Mouse (Mus musculus): ENCODE results near the gene Prps1l3. TPM values are rescaled to one million over a fixed set of nuclear protein-coding genes. Genes with fewer than 3 reads are reported as not detected.
A peak's percentile ranks its signal among the peaks of the same experiment; 100 is the strongest.

Gene Prps1l3
- 130 and 142 TPM in 2 replicates for total RNA-seq (2014; fragmentation: Nextera tagmentation)
- total RNA-seq (2017): 191 and 203 TPM in 2 replicates
- polyA plus RNA-seq (2012): 39.2 and 41.0 TPM in 2 replicates

DNA sequence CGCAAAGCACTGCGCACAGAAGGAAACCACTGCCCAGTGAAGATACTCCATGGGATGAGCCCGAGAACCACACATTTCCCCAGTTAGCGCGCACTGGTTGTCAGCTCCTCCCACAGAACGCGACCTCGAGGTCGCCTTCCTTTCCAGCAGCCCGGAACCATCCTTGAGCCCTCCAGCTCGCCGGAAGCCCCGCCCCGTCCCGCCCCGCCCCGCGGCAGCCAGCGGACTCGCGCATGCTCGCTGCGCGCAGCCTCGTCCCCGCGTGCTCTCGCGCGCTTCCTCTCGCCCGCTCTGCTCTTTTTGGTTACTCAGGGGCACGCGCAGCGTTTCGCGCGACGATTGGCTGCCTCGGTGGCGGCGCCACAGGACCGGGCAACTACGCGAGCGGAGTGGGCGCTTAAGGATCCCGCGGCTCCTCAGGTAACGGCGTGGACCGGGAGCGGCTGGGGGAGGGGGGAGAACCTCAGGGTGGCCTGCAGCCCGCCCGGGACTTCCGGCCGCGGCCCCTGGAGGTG lies at the start of gene Prps1l3, which contains the start of gene Mipol1:
TSS of gene Prps1l3 (plus strand) at position 221 of the 515 bp plus-strand sequence.
TSS of gene Mipol1 (plus strand) at position 236 of the 515 bp plus-strand sequence.
- TF ChIP-seq GATA1 (IDR thresholded peaks at IDR 0.05; ENCODE audit: borderline replicate concordance, low read length) (no peak), POLR2AphosphoS5 (IDR thresholded peaks at IDR 0.05; ENCODE audit: insufficient replicate concordance, low read depth, low read length) (0 out of 2 replicates have a peak, but pooled peaks have one; percentile 49)
- peak; percentile 88 for ATAC-seq (ENCODE audit: extremely low read depth, insufficient number of reproducible peaks, low FRiP score, poor library complexity, severe bottlenecking)

GRCm38 (mm10) chr12:57184401-57185147 lies 45.6 kb upstream of the Prps1l3 start:
- no peak for DNase-seq (ENCODE audit: low spot score)
- TF ChIP-seq TAL1 (conservative IDR thresholded peaks at IDR 0.05; ENCODE audit: low read depth, low read length) (peak; percentile 53), CTCF (IDR thresholded peaks at IDR 0.05; ENCODE audit: low read depth, low read length) (no peak)
- H3K4me1 ChIP-seq (ENCODE audit: insufficient read depth, low read depth, low read length): peaks cover 19% of the 10 kb centered on the region

More for the DNA sequence above, at the start of gene Prps1l3, which contains the start of gene Mipol1:
- no peaks in the 10 kb centered on the region for H3K9me3 ChIP-seq (replicated peaks)
- peak; percentile 95 for DNase-seq (ENCODE audit: low spot score)
- peak within 1 kb of the TSS; percentile 78 for H3K4me3 ChIP-seq (ENCODE audit: low read depth, low read length)
- H3K4me1 ChIP-seq (ENCODE audit: insufficient read depth, low read depth, low read length): peaks cover 53% of the 10 kb centered on the region
- H3K27me3 ChIP-seq (ENCODE audit: insufficient read depth, low read length): no peaks in the 10 kb centered on the region
- H3K36me3 ChIP-seq (replicated peaks): peaks cover 16% of the 10 kb centered on the region

GRCm38 (mm10) chr12:57185475-57185874 lies 44.7 kb upstream of the Prps1l3 start:
- Histone ChIP-seq H3K4me3 (ENCODE audit: low read depth, low read length) (no peak overlapping the region), H3K36me3 (replicated peaks) (peaks cover 4% of the 10 kb centered on the region), H3K27me3 (ENCODE audit: insufficient read depth, low read length) (no peaks in the 10 kb centered on the region), H3K9me3 (replicated peaks) (no peaks in the 10 kb centered on the region), H3K4me1 (ENCODE audit: insufficient read depth, low read depth, low read length) (peaks cover 15% of the 10 kb centered on the region)
- ATAC-seq (ENCODE audit: extremely low read depth, insufficient number of reproducible peaks, low FRiP score, poor library complexity, severe bottlenecking) (peak; percentile 42; the same call in 1 of the 2 replicates), DNase-seq (ENCODE audit: low spot score) (no peak)
- TF ChIP-seq CTCF (IDR thresholded peaks at IDR 0.05; ENCODE audit: low read depth, low read length): peak; percentile 68
- TF ChIP-seq POLR2AphosphoS5 (IDR thresholded peaks at IDR 0.05; ENCODE audit: insufficient replicate concordance, low read depth, low read length): no peak

More at GRCm38 (mm10) chr12:57184401-57185147, 45.6 kb upstream of the Prps1l3 start:
- Histone ChIP-seq H3K36me3 (replicated peaks) (peaks cover 4% of the 10 kb centered on the region), H3K4me3 (ENCODE audit: low read depth, low read length) (no peak overlapping the region), H3K27me3 (ENCODE audit: insufficient read depth, low read length) (no peaks in the 10 kb centered on the region), H3K9me3 (replicated peaks) (no peaks in the 10 kb centered on the region)
- ATAC-seq (ENCODE audit: extremely low read depth, insufficient number of reproducible peaks, low FRiP score, poor library complexity, severe bottlenecking): peak; percentile 69

DNA sequence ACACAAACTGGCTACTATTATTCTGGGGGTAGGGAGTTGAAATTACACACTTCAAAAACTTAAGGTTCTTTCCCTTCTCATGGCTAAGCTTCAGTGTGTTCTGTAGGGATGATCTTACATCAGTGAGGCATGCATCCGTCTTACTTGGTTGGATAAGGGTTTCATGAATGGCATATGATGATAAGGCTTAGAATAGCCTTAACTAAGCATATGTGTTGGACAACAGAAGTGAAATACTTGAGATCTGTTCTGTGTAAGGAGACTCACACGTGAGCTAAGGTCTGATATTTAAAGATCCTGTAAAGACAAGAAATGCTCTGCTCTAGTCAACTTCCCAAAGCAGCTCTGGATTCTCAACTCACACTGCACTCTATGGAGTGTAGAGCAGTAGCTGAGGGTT lies 44.1 kb upstream of the Prps1l3 start:
- no peak for DNase-seq (ENCODE audit: low spot score)
- H3K36me3 ChIP-seq (replicated peaks): peaks cover 7% of the 10 kb centered on the region
- TF ChIP-seq CTCF (IDR thresholded peaks at IDR 0.05; ENCODE audit: low read depth, low read length) (no peak), GATA2 (IDR thresholded peaks at IDR 0.05; ENCODE audit: borderline replicate concordance, low read depth, low read length) (no peak), GATA1 (IDR thresholded peaks at IDR 0.05; ENCODE audit: borderline replicate concordance, low read length) (no peak), TAL1 (conservative IDR thresholded peaks at IDR 0.05; ENCODE audit: low read depth, low read length) (no peak), POLR2AphosphoS5 (IDR thresholded peaks at IDR 0.05; ENCODE audit: insufficient replicate concordance, low read depth, low read length) (no peak)
- H3K4me3 ChIP-seq (ENCODE audit: low read depth, low read length): no peak overlapping the region
- peaks cover 15% of the 10 kb centered on the region for H3K4me1 ChIP-seq (ENCODE audit: insufficient read depth, low read depth, low read length)
- no peaks in the 10 kb centered on the region for H3K27me3 ChIP-seq (ENCODE audit: insufficient read depth, low read length)
- peak; percentile 18; the same call in 1 of the 2 replicates for ATAC-seq (ENCODE audit: extremely low read depth, insufficient number of reproducible peaks, low FRiP score, poor library complexity, severe bottlenecking)
- H3K9me3 ChIP-seq (replicated peaks): no peaks in the 10 kb centered on the region

- H3K4me1 ChIP-seq (ENCODE audit: insufficient read depth, low read depth, low read length): peaks cover 15% of the 10 kb centered on the region
- H3K36me3 ChIP-seq (replicated peaks): peaks cover 16% of the 10 kb centered on the region
- ATAC-seq (ENCODE audit: extremely low read depth, insufficient number of reproducible peaks, low FRiP score, poor library complexity, severe bottlenecking) (no peak), DNase-seq (ENCODE audit: low spot score) (no peak)
- no peak overlapping the region for H3K4me3 ChIP-seq (ENCODE audit: low read depth, low read length)
- TF ChIP-seq TAL1 (conservative IDR thresholded peaks at IDR 0.05; ENCODE audit: low read depth, low read length): no peak
- no peak for TF ChIP-seq CTCF (IDR thresholded peaks at IDR 0.05; ENCODE audit: low read depth, low read length)
- TF ChIP-seq GATA2 (IDR thresholded peaks at IDR 0.05; ENCODE audit: borderline replicate concordance, low read depth, low read length): no peak
- TF ChIP-seq POLR2AphosphoS5 (IDR thresholded peaks at IDR 0.05; ENCODE audit: insufficient replicate concordance, low read depth, low read length): no peak
- no peak for TF ChIP-seq GATA1 (IDR thresholded peaks at IDR 0.05; ENCODE audit: borderline replicate concordance, low read length)
- no peaks in the 10 kb centered on the region for H3K27me3 ChIP-seq (ENCODE audit: insufficient read depth, low read length)
- H3K9me3 ChIP-seq (replicated peaks): no peaks in the 10 kb centered on the region
Observed at GRCm38 (mm10) chr12:57187032-57187431, 43.2 kb upstream of the Prps1l3 start.

GRCm38 (mm10) chr12:57194609-57195008 lies 35.6 kb upstream of the Prps1l3 start:
- Histone ChIP-seq H3K4me3 (ENCODE audit: low read depth, low read length) (peak overlapping the region; percentile 28; the same call in 1 of the 2 replicates), H3K36me3 (replicated peaks) (peaks cover 19% of the 10 kb centered on the region), H3K9me3 (replicated peaks) (no peaks in the 10 kb centered on the region), H3K27me3 (ENCODE audit: insufficient read depth, low read length) (no peaks in the 10 kb centered on the region), H3K4me1 (ENCODE audit: insufficient read depth, low read depth, low read length) (peaks cover 45% of the 10 kb centered on the region)
- peak; percentile 76 for DNase-seq (ENCODE audit: low spot score)
- peak; percentile 67 for ATAC-seq (ENCODE audit: extremely low read depth, insufficient number of reproducible peaks, low FRiP score, poor library complexity, severe bottlenecking)
- no peak for TF ChIP-seq GATA1 (IDR thresholded peaks at IDR 0.05; ENCODE audit: borderline replicate concordance, low read length)
- no peak for TF ChIP-seq TAL1 (conservative IDR thresholded peaks at IDR 0.05; ENCODE audit: low read depth, low read length)
- TF ChIP-seq CTCF (IDR thresholded peaks at IDR 0.05; ENCODE audit: low read depth, low read length): peak; percentile 79
- TF ChIP-seq POLR2AphosphoS5 (IDR thresholded peaks at IDR 0.05; ENCODE audit: insufficient replicate concordance, low read depth, low read length): no peak

All from G1E (cell line).